Mouse (Mus musculus) adrenal gland, postnatal 36 days (tissue): Measurements from ENCODE around the gene Smurf2. TPM values are rescaled to one million over a fixed set of nuclear protein-coding genes. Genes with fewer than 3 reads are reported as not detected.
A peak's percentile ranks its signal among the peaks of the same experiment; 100 is the strongest.

Experiments used
- DNase-seq, 2 experiments: peaks; one replicate each; pipeline ENCODE4 v3.0.0; 2021; ENCODE audit warnings: mixed read lengths in 1 of 2
- microRNA-seq: library from miRNA; unstranded; fragments of <30 nt; microRNA quantifications from one replicate; pipeline ENCODE4 v1.2.0, GENCODE M21; 2021
- total RNA-seq, 2 experiments: library from RNA; stranded (reverse); gene quantifications; 2 replicates each; pipeline ENCODE4 v1.2.3; 2021

Gene Smurf2
- total RNA-seq, 2 experiments from 2014 or later, result 36.6 to 42.7 TPM

DNA sequence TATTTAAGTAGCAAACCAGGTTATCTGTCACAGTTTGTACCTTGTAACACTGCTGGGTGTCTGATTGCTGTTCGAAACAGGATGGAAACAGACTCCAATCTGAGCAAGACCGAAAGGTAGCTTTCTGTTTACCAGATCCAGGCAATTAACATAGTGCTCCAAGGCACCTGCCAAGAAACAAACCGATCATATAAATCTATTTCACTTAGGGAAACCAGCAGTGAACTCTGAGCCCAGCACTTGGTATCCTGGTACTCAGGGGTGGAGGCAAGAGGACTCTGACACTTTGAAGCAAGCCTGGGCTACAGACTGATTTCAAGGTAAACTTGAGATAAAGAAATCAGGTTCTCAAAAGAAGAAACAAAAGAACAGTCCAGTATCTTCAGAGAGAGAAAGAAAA, 143.1 kb downstream of the Smurf2 start:
- DNase-seq, result no peak

DNA sequence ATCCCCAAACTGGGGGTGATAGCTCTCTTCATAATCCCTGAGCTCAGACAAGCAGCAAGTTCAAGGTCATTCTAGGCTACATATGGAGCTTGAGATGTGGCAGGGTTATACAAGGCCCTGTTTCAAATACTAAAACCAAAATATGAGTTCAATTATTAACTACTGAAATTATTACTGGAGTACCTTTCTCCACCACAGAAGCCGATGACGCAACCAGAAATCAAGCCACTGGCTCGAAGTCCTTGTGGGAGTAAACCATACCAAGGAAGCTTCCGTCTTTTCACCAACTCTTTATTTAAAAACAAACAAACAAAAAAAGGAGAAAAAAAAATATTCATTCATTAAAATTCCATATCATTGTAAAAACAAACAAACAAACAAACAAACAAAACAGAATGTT, 143.6 kb downstream of the Smurf2 start:
- DNase-seq, result no peak

- no peak for DNase-seq
Measured at GRCm38 (mm10) chr11:106773061-106773460, 147.5 kb downstream of the Smurf2 start.

DNA sequence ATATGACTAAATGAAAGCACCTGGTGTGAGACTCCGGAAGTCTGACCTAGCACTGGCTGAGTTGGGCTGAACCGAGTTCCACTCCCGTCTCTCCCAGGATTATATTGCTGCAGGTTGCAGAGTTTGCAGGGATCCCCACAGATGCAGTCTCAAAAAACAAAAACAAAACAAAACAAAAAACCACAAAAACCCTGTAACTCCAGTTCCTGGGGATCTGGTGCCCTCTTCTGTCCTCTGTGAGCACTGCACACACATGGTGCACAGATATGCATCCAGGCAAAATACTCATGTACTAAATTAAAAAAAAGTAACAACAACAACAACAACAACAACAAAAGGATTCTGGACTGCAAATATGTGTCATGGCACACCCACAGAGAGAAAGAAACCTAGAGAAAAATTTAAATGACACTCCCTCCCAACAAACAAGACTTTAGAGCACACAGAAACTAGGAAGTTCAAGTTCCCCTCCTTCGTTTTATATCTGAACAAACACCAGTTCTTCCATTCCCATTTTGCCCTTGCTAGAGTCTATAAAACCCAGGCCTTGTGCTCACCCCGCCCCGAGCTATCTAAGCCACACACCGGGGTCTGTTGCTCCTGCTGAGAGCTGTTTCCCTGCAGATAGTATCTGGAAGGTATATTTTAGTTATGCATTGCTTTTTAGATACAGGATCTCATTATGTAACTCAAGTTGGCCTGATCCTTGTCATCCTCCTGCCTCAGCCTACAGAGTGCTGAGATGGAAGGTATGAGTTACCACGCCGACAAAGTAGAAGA, 150.1 kb downstream of the Smurf2 start:
- DNase-seq, result no peak

Small RNA genes within 50 kb of the gene (microRNA-seq; reads per million reads assigned to microRNA genes)
- gene Gm25994 (not detected), gene Gm27322 (1.2 reads per million), gene Mir3064 (10.7 reads per million, percentile 25 among the genes with 10 or more reads in this experiment)

Other genes starting within 250 kb of the Smurf2 start
- 10 to 100 TPM; 71.1 to 90.8 TPM for gene Pecam1, start 170.1 kb downstream of the Smurf2 start, total RNA-seq
- 1 to 10 TPM; 1.7 to 2.1 TPM for gene Milr1, start 169.5 kb downstream of the Smurf2 start, total RNA-seq
- gene Polg2, start 141.2 kb downstream of the Smurf2 start, total RNA-seq, result 1 to 10 TPM; 3.9 to 7.5 TPM
- 100 to 1,000 TPM; 752 to 850 TPM for gene Ddx5, start 131.5 kb downstream of the Smurf2 start, total RNA-seq
- gene Cep95, start 131.5 kb downstream of the Smurf2 start, total RNA-seq, result 10 to 100 TPM in 1 of 2 experiments, 1 to 10 TPM in 1; 6.5 to 10.9 TPM
- 10 to 100 TPM; 40.8 to 43.6 TPM for gene Kpna2, start 78.8 kb upstream of the Smurf2 start, total RNA-seq
- gene 1810010H24Rik, start 105.0 kb upstream of the Smurf2 start, total RNA-seq, result 1 to 10 TPM; 2.3 to 4.7 TPM
- 10 to 100 TPM; 40.7 to 44.7 TPM for gene Bptf, start 211.4 kb upstream of the Smurf2 start, total RNA-seq